Mouse (Mus musculus) retina, postnatal 7 days (tissue): ENCODE data around the gene Pigb.

Experiments
- DNase-seq: peaks from one replicate; pipeline ENCODE4 v3.0.0-alpha.2; 2012; ENCODE audit warnings: low read depth, low spot score

Gene Pigb

DNA sequence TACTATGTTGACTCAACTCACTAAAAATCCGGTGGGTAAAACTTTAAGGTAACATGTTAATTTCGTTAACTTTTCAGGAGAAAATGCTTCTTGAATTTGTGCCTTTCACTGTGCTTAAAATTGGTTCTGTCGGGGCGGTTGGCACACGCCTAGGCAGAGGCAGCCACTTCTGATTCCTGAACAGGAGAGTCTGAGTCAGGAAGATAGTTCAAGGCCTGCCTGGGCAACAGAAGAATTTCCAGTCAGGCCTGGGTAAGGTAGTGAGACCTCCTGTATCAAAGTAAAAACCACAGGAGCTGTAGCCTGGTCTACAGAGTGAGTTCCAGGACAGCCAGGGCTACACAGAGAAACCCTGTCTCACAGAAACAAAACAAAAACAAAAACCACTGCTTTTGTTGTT is 47.6 kb downstream of the Pigb start:
- no peak for DNase-seq

DNA sequence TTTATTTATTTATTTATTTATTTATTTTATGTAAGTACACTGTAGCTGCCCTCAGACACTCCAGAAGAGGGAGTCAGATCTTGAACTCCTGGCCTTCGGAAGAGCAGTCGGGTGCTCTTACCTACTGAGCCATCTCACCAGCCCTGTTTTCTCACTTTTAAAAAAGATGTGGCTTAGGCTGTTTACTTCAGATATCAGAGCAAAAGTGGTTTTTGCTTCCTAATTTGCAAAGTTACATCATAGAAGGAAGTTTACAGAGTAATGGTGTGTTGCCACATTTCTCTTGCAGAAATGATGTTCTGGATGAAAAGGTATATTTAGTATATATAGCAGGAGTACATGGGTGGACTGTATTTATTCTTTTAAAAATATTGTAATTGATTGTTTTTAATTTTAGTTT is 48.8 kb downstream of the Pigb start:
- DNase-seq: no peak

DNA sequence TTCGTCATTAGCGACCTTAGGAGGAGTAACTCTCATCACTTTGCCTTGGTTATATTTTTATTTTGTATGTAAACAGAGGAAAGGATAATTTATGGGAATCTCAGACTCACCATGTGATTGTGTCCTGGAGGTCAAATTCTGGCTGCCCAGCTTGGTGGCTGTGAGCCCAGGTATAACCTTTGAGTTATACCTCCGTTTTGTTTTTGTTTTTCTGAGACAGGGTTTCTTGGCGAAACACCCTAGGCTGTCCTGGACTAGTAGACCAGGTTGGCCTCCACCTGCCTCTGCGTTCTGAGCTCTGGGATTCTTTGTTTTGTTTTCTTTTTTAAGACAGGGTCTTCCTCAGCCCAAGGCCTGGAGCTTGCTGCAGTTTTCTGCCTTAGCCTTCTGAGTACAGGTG is 51.5 kb downstream of the Pigb start:
- DNase-seq: no peak

GRCm38 (mm10) chr9:72987703-72988102 is 52.5 kb downstream of the Pigb start:
- DNase-seq: no peak

DNA sequence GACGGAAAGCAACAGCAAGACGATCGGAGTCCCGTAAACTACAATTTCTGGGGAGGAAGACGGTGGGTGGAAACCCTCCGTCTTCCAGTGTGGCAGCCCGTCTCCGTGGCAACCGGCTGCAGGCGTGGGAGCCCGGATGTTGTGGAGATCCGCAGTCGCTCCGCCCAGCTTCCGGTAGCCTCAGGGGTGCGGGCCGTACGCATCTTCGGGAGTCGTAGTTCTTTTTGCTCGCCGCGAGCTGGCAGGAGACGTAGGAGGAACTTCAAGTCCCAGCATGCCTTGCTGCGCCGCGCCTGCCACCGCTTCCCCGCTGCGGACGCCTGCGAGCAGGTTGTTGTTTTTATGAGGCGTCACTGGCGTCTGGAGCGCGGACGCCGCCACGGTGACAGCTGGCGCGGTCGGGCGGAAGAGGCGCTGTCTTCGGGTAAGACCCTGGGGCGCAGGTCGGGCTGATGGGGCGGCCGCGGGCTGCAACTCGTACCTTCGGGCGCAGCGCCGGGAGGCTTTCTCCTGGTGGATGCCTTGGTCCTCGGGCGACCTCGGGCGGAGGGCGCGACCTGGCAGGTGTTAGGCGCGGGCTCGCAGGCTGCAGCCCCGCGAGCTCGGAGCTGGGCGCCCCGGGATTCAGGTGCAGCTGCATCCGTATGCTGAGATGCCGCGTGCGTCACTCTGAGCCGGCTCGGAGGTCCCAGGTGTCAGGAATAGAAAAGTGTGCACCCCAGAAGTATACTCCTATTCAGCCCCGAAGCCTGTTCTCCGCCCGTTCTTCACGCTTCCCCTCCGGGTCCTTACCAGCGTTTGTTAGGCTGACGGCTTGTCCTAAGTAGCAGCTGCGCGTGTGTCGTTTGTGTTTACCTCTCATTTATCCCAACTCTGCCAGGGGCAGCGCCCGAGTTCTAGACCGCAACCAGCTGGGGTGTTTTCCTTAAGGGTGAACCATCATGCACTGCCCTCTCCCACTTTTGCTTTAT is 54.6 kb downstream of the Pigb start, which contains the start of the genes Ccpg1os and Ccpg1:
TSS of gene Ccpg1os (minus strand) at position 133 of the 971 bp plus-strand sequence.
TSS of gene Ccpg1 (plus strand) at position 180 of the 971 bp plus-strand sequence.
- peak; percentile 92 for DNase-seq

GRCm38 (mm10) chr9:72983066-72983465 is 57.1 kb downstream of the Pigb start:
- DNase-seq: no peak

DNA sequence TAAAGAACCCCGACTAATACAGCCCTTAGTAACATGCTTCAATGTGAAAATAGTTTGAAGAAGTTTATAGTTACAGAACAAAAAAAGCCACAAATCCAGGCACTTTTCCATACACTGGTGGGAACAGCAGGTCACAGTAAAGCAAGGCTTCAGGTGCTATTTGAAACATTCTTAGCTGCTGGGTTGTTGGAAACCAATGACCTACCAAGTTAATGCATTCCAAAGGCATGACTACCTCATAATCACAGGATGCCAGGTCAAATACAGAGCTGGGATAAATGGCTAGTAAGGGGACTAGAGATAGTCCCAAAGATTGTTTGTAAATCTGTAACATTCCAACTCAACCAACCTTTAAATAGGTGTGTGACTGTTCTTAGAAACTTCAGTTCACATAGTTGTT is 64.9 kb downstream of the Pigb start:
- no peak for DNase-seq

- DNase-seq: no peak
Observed at GRCm38 (mm10) chr9:72974734-72975133, 65.4 kb downstream of the Pigb start.

DNA sequence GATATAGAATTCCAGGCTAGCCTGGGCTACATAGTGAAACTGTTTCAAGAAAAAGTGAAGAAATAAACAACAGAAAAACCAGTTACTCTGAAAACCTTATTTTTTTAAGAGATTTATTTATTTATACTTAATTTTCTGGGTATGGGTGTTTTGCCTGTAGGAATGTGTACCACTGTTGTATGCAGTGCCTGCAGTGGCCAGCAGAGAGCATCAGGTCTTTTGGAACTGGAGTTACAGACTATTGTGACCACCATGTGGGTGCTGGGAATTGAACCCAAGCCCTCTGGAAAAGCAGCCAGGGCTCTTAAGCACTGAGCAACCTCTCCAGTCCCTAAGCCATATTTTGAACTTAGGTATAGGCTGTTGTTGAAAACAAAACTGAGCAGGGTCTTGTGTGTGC is 67.2 kb downstream of the Pigb start:
- DNase-seq: no peak

DNA sequence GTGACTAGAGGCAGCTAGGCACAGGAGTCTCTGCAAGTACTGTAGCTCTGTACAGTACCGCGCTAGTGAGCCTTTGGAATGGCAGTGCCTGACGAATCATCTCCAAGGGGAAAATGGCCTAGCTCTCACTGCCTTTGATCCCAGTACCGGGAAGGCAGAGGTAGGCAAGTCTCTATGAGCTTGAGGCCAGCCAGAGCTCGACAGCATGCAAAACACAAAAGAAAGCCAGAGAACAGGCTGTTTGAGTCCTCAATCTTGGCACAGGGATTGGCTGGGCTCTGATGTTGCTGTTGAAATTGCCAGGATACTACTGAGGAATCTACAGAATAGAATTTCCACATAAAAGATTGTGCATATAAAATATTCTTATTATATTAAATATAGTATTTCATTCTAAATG is 67.7 kb downstream of the Pigb start:
- no peak for DNase-seq

GRCm38 (mm10) chr9:72969874-72970273 is 70.3 kb downstream of the Pigb start:
- DNase-seq: no peak

DNA sequence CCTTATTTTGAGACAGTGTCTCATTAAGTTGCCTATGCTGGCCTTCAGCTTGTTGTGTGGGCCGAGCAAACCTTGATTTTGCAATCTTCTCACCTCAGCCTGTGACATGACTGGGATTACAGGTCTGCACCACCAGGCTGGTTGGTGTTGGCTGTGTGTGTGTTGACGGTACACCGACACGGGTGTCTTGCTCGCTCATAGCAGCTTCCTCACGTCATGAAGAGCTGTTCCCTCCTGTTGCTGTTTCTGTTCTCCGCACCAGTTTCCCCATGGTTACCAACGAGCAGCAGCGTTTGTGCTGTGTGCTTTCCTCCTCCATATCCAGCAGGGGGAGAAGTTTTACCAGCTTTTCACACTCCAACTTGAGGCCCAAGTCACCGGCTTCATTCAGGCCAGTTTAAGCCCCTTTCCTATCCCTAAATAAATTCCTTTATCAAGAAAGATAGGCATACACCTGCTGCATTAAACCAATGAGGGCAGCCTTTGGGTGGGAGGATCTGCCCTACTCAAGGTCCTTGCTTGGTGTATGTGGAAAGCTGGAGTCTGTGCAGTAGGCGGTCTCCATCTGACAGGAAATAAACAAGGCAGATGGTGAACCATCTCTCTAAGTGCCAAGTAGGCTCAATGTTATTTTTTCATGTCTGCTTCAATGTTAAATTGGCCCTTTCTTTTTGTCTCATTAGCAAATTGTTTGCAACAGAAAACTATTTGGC is 71.7 kb downstream of the Pigb start:
- peak; percentile 53 for DNase-seq

DNA sequence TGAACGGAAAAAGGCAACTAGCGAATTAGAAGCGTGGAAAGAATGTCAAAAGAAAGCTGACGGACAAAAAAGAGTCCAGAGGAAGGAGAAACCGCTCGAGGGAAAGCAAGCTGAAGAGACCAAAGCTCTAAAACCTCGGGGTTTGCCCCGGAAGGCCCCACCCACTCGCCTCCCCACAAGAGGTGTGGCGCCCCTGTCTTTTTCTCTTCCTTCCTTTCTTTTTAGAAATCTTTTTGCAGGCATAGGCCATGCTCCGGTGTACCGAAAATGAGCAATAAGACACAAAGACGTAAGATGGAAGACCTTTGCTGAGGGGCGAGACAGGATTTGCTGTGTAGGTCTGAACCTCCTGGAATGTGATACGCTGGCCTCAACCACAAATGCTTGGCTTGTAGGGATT is 78.2 kb downstream of the Pigb start:
- DNase-seq: no peak

DNA sequence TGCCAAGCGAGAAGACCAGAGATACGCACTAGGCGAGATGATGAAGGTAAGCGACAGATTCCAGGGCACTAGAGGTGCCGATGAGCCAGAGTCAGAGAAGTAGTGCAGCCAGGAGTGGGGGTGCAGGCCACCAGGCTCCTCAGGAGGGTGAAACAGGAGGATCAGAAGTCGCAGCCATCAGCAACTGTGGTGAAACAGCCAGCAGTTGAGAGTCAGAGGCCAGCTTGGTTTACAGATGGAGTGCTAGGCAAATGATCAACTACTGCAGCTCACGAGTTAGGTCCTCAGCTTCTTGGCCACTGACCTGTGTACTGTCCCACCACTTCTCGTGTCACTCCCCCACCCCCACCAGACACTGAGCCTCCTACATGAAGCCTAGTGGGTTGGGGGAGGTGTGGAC is 78.8 kb downstream of the Pigb start:
- no peak for DNase-seq

DNA sequence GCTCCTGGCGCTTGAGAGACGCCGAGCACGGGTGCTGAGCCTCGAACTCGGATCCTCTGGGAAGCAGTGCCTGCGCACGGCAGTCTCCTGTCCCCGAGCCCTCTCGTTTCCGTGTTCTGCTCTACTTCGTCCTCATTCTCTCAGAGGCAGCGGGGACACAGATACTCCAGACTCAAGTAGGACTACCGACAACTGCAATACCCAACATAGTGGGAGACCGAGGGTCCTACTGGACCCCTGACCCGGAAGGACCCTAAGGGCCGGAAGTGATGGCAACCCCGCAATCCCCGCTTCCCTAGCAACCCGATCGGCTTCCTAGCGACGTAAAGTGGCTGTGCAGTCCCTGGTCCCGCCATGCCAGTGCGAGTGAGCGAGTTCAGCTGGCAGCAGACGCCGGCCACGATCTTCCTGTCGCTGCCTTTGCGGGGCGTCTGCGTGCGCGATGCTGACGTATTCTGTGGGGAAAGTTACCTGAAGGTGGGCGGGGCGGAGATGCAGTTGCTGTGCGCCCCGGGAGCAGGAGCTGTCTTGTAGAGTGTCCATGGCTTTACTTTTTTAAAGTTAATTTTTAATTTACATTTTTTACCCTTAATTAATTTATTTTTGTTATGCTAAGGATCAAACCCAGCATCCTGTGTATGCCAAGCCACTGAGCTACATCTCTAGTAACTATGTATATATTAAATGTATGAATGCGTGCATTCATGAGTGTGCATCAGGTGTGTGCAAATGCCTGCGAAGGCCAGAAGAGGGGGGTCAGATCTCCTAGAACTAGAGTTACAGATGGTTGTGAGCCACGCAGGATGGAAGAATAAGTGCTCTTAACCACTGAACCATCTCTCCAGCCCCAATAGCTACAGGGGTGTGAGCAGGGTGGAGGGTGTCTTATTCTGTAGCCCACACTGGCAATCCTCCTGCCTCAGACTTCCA is 81.4 kb downstream of the Pigb start, which contains the start of the genes Dyx1c1 and Gm44503:
TSS of gene Dyx1c1 (plus strand) at position 265 of the 930 bp plus-strand sequence.
TSS of gene Gm44503 (plus strand) at position 332 of the 930 bp plus-strand sequence.
- DNase-seq: peak; percentile 75
